Mouse (Mus musculus) neural tube, embryonic 14.5 days (tissue): ENCODE results near the gene Nkx2-2. TPM values are rescaled to one million over a fixed set of nuclear protein-coding genes. Genes with fewer than 3 reads are reported as not detected.

ENCODE experiments used
- ATAC-seq: fragments of 200-750 bp; cut with Nextera tagmentation; 2 replicates; pipeline ENCODE4 v1.8.0; 2017; ENCODE audit warnings: low read depth, mild to moderate bottlenecking, moderate TSS enrichment, moderate library complexity
- H3K27ac ChIP-seq: fragments of 300-500 bp; sonication (generic); 2 replicates; pipeline ENCODE4 v1.5.1; 2014; ENCODE audit warnings: low read depth, mild to moderate bottlenecking, control low read depth, low read length, moderate library complexity, mixed read lengths
- H3K27me3 ChIP-seq: fragments of 300-500 bp; sonication (generic); 2 replicates; pipeline ENCODE4 v1.6.1; 2014; ENCODE audit warnings: low read length; ENCODE audit not compliant: control insufficient read depth, insufficient read depth
- H3K36me3 ChIP-seq: fragments of 300-500 bp; sonication (generic); 2 replicates; pipeline ENCODE4 v1.6.1; 2014; ENCODE audit warnings: low read length, mixed read lengths; ENCODE audit not compliant: control insufficient read depth, insufficient read depth
- H3K4me1 ChIP-seq: fragments of 300-500 bp; sonication (generic); 2 replicates; pipeline ENCODE4 v1.6.1; 2014; ENCODE audit warnings: low read length; ENCODE audit not compliant: control insufficient read depth, insufficient read depth
- H3K4me2 ChIP-seq: fragments of 300-500 bp; sonication (generic); 2 replicates; pipeline ENCODE4 v1.6.1; 2014; ENCODE audit warnings: mild to moderate bottlenecking, low read depth, low read length, control low read depth
- H3K4me3 ChIP-seq: fragments of 300-500 bp; sonication (generic); 2 replicates; pipeline ENCODE4 v1.5.1; 2014; ENCODE audit warnings: low read depth, low read length, control low read depth, mixed read lengths
- H3K9ac ChIP-seq: fragments of 300-500 bp; sonication (generic); replicated peaks from 2 replicates; pipeline ENCODE4 v1.6.1; 2014; ENCODE audit warnings: low read depth, mild to moderate bottlenecking, control low read depth, low read length, mixed read lengths
- H3K9me3 ChIP-seq: fragments of 300-500 bp; sonication (generic); 2 replicates; pipeline ENCODE4 v1.6.1; 2016; ENCODE audit warnings: low read length; ENCODE audit not compliant: control insufficient read depth
- WGBS: fragments of 180-500 bp; shearing (Covaris S2); extraction: QIAGEN DNeasy Blood & Tissue Kit; methylation state at CpG from one replicate; pipeline ENCODE4 v1.1.7; 2014; 5-methylcytosine and 5-hydroxymethylcytosine counted together
- polyA plus RNA-seq: library from polyadenylated mRNA; unstranded; fragments of >200 nt; fragmentation: Nextera tagmentation; extraction: Ambion mirVana; gene quantifications from 2 replicates; pipeline ENCODE4 v1.2.1, GENCODE M21; 2014

Nkx2-2 gene
- polyA plus RNA-seq, 1 experiment from 2014 or later = 8.4 TPM

DNA sequence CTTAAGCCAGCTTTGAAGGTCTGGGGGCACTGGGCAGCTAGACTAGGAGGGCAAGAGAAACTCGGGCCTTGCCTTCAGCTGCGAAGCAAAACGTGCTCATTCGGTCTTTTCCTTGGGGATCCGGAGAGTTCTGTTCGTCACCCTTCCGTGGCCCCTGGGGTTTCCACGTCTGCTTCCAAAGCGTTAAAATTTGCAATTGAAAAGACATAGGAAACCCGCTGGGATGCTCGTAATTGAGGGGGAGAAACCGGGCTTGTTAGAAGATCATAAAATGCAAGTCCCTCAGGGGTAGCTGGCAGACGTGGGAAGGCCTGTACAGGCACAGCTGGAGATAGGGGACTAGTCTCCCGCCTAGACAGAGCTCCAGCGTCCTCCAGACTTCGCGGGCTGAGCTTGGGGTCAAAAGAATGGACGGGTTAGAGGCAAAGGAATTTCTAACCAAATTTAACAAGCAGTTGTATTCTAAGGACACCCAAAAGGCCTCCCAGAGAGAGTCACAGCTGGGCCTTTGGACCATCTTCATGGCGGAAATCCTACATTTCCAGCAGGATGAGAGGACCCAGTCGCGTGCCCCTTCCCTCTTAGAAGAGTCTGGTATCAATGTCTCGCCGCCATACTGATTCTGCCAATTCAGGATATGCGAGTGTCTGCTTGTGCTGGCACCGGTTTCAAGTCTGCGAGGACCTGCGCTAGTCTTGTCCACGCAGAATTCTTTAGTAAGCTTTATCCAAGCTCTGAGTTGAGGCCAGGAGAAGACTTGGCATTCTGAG, 4.3 kb downstream of the Nkx2-2 start:
- no peak overlapping the region for H3K27ac ChIP-seq
- H3K36me3 ChIP-seq = no peaks in the 10 kb centered on the region

GRCm38 (mm10) chr2:147188871-147189545, 5.0 kb downstream of the Nkx2-2 start:
- H3K36me3 ChIP-seq = no peaks in the 10 kb centered on the region
- WGBS = 3% methylated on average over 11 of the region's 11 CpGs
- H3K4me3 ChIP-seq = no peak overlapping the region
- no peak overlapping the region for H3K27ac ChIP-seq
- ATAC-seq = no peak
- H3K4me1 ChIP-seq = peaks cover 2% of the 10 kb centered on the region; the same call in 1 of the 2 replicates
- no peak overlapping the region for H3K4me2 ChIP-seq
- no peaks in the 10 kb centered on the region for H3K9me3 ChIP-seq
- H3K9ac ChIP-seq = no peak overlapping the region
- H3K27me3 ChIP-seq = peaks cover 70% of the 10 kb centered on the region

More for the DNA sequence above, 4.3 kb downstream of the Nkx2-2 start:
- Histone ChIP-seq H3K4me2 (no peak overlapping the region), H3K9me3 (no peaks in the 10 kb centered on the region), H3K27me3 (peaks cover 70% of the 10 kb centered on the region), H3K9ac (no peak overlapping the region), H3K4me1 (peaks cover 9% of the 10 kb centered on the region), H3K4me3 (no peak overlapping the region)
- no peak for ATAC-seq
- WGBS = under 1% methylated on average over 28 of the region's 28 CpGs

DNA sequence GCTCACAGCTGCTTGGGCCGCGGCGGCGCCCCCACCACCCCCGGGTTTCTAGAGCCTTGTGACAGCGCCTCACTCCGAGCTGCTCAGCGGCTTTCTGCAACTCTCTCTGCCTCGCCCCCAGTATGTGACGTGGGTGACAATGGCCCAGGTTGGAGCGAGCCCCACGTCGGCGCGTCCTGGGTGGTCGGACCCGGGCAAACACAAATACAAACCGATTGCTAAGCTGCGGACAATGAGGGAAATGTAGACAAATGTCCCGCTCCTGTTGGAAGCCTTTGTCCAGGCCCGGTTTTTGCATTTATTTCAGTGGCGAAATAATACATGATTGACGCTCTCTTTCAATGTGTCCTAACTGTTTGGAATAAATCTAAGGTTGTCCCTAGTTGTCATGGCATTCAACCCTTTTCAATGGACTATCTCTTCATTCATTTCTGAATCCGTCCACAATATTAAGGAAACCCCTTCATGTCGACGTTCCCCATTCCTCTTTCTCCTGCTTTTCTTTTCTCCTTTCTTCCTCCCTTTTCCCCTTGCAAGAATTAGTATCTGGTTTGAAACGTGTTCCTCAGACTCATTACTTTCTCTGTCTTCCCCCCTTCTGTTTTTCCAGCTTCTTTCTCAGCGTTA, 5.9 kb downstream of the Nkx2-2 start:
- Histone ChIP-seq H3K27me3 (peaks cover 71% of the 10 kb centered on the region), H3K9ac (no peak overlapping the region), H3K27ac (peak overlapping the region; percentile 5; the same call in 1 of the 2 replicates), H3K9me3 (no peaks in the 10 kb centered on the region), H3K4me1 (no peaks in the 10 kb centered on the region; the same call in 1 of the 2 replicates), H3K36me3 (no peaks in the 10 kb centered on the region), H3K4me2 (0 out of 2 replicates have a peak overlapping the region, but pooled peaks have one; percentile 6), H3K4me3 (no peak overlapping the region)
- 1% methylated on average over 28 of the region's 28 CpGs for WGBS
- peak; percentile 32; the same call in 1 of the 2 replicates for ATAC-seq

GRCm38 (mm10) chr2:147187061-147187870, 6.8 kb downstream of the Nkx2-2 start:
- no peaks in the 10 kb centered on the region for H3K9me3 ChIP-seq
- no peaks in the 10 kb centered on the region; the same call in 1 of the 2 replicates for H3K4me1 ChIP-seq
- H3K9ac ChIP-seq = no peak overlapping the region
- H3K4me2 ChIP-seq = no peak overlapping the region
- H3K27me3 ChIP-seq = peaks cover 71% of the 10 kb centered on the region
- no peak for ATAC-seq
- WGBS = under 1% methylated on average over 29 of the region's 33 CpGs
- no peak overlapping the region for H3K4me3 ChIP-seq
- H3K27ac ChIP-seq = peak overlapping the region; percentile 10
- no peaks in the 10 kb centered on the region for H3K36me3 ChIP-seq

DNA sequence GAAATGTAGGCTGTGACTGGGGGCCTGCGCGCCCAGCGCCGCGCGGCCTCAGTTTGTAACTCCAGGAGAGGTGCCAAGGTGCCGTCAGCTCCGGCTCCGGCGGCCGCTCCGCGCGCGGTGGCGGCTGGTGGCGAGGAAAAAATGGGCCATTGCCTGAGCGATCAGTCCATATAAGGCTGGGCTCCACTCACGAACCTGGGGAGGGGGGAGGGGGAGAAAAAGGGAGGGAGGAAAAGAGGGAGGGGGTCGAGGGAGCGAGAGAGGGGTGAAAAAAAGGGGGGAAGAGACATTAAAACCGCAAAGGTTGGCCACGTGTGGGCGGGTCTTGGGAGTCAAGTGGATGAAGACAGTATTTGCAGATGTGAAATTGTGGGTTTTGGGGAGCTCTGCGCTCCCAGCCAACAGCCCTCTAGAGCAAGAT, 7.8 kb downstream of the Nkx2-2 start:
- peak overlapping the region; percentile 7; the same call in 1 of the 2 replicates for H3K27ac ChIP-seq
- peak overlapping the region; percentile 14; the same call in 1 of the 2 replicates for H3K4me3 ChIP-seq
- under 1% methylated on average over 25 of the region's 25 CpGs for WGBS
- ATAC-seq = no peak
- no peaks in the 10 kb centered on the region for H3K9me3 ChIP-seq
- no peak overlapping the region for H3K4me2 ChIP-seq
- H3K27me3 ChIP-seq = peaks cover 74% of the 10 kb centered on the region
- H3K36me3 ChIP-seq = no peaks in the 10 kb centered on the region
- H3K9ac ChIP-seq = no peak overlapping the region; the same call in 1 of the 2 replicates
- H3K4me1 ChIP-seq = no peaks in the 10 kb centered on the region; the same call in 1 of the 2 replicates

- Histone ChIP-seq H3K27ac (peak overlapping the region; percentile 7; the same call in 1 of the 2 replicates), H3K4me1 (no peaks in the 10 kb centered on the region; the same call in 1 of the 2 replicates)
- under 1% methylated on average over 23 of the region's 23 CpGs for whole genome bisulfite sequencing
These were observed 8.5 kb downstream of the Nkx2-2 start for GRCm38 (mm10) chr2:147185561-147185960.

DNA sequence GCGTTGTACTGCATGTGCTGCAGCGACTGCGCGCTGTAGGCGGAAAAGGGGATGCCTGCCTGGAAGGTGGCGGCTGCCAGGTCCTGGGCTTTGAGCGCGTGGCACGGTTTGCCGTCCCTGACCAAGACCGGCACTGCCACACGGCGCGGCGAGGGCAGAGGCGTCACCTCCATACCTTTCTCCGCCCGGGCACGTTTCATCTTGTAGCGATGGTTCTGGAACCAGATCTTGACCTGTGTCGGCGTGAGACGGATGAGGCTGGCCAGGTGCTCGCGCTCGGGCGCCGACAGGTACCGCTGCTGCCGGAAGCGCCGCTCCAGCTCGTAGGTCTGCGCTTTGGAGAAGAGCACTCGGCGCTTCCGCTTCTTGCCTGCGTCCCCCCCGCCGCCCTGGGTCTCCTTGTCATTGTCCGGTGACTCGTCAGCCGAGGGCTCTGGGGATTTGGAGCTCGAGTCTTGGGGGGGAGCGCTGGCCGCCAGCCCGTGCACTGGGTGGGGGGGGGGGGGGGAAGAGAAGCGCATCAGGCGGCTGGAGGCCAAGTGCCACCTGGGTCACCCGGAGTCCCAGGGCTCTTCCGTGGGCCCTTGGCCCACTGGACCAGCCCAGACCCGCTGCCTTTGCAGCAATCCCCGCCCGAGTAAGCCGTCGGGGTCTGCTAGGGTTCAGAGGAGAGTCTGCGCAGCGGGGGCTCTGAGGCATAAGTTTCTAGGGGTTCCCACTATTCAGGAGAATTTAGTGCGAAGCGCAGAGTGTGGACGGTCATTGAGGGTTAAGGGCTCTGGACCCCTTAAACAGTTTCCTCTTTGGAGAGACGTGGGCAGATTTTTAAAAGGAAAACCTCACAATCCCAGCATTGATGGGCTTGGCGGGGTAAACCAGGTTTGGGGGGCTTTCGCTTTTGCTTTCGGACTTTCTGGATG, 9.7 kb downstream of the Nkx2-2 start:
- Histone ChIP-seq H3K9ac (peak overlapping the region; percentile 37; the same call in 1 of the 2 replicates), H3K27ac (0 out of 2 replicates have a peak overlapping the region, but pooled peaks have one; percentile 22), H3K4me3 (peak overlapping the region; percentile 16), H3K4me1 (no peaks in the 10 kb centered on the region; the same call in 1 of the 2 replicates), H3K4me2 (peak overlapping the region; percentile 19; the same call in 1 of the 2 replicates), H3K36me3 (no peaks in the 10 kb centered on the region), H3K27me3 (peaks cover 69% of the 10 kb centered on the region), H3K9me3 (no peaks in the 10 kb centered on the region)
- no peak for ATAC-seq
- under 1% methylated on average over 62 of the region's 65 CpGs for WGBS

More at GRCm38 (mm10) chr2:147185561-147185960, 8.5 kb downstream of the Nkx2-2 start:
- peaks cover 74% of the 10 kb centered on the region for H3K27me3 ChIP-seq
- peak overlapping the region; percentile 14 for H3K4me3 ChIP-seq
- H3K9me3 ChIP-seq = no peaks in the 10 kb centered on the region
- H3K9ac ChIP-seq = peak overlapping the region; percentile 32; the same call in 1 of the 2 replicates
- no peaks in the 10 kb centered on the region for H3K36me3 ChIP-seq
- ATAC-seq = no peak
- H3K4me2 ChIP-seq = peak overlapping the region; percentile 16; the same call in 1 of the 2 replicates
